ENCODE assay signal across 10 mouse cellular contexts in the genomic region with DNA sequence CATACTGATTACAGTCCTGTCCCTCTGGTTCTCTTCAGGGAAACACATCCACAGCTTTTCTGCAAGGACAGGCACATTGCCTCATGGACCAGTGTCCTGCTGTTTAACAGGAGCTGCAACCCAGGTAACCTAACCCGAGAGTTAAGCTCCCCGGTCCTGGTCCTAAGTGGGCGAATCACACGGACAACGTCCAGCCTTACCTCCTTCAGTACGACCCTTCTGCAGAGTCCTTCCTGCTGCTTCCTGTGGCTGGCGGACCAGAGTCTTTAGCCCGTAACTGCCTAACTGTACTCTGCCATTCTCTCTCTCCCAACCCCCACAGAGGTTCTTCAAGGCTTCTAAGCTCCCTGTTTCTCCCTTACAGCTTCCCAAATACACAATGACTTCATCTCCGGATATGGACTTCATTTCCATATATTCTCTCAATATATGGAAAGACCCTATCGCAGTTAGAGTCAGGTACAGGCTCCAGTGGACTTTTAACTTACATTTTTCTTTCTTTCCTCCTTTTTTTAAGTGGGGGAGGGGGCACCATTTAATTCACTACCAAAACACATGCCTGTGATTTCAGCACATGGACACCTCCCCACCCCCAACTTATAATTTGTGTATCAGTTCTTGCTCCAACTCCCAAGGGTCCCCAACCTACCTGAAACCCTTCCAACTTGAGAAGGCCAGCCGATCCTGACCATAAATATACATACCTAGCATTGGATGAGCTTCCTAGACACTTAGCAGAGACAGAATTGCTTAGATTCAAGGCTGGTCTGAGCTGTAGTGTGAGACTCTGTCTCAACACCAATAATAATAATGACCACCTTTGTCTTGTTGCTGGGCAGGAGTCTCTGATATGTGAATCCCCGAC. TPM values are rescaled to one million over a fixed set of nuclear protein-coding genes. Genes with fewer than 3 reads are reported as not detected.
A peak's percentile ranks its signal among the peaks of the same experiment; 100 is the strongest.
DNase-seq lines count a peak whose midpoint lies in the region; ATAC-seq lines count a peak whose summit lies in the region.
"Had no signal": no experiment of that assay in that cellular context is flagged by ENCODE, and none has a peak within 500 bp of the region (broad histone marks: within the 10 kb centered on the region; RNA-seq: fewer than 3 reads in every experiment).

No protein-coding gene starts in this region.

- no peak overlapping the region for H3K4me3 ChIP-seq in kidney, embryonic 14.5 days (ENCODE audit: low read length)
- H3K4me3 ChIP-seq in embryonic facial prominence, embryonic 11.5 days (ENCODE audit: low read depth, low read length), result no peak overlapping the region
- H3K4me3 ChIP-seq in limb, embryonic 11.5 days (ENCODE audit: low read depth, low read length), result no peak overlapping the region

- H3K4me1 ChIP-seq in kidney, embryonic 14.5 days (ENCODE audit: control insufficient read depth, insufficient read depth, low read length), result peaks cover 87% of the 10 kb centered on the region
- peaks cover 34% of the 10 kb centered on the region for H3K4me1 ChIP-seq in embryonic facial prominence, embryonic 11.5 days (ENCODE audit: control insufficient read depth, insufficient read depth, low read length)
- peaks cover 61% of the 10 kb centered on the region for H3K4me1 ChIP-seq in limb, embryonic 11.5 days (ENCODE audit: control insufficient read depth, insufficient read depth, low read length)

- H3K9ac ChIP-seq in kidney, embryonic 14.5 days (ENCODE audit: low read depth, low read length), result peak overlapping the region; percentile 14; the same call in 1 of the 2 replicates
- no peak overlapping the region for H3K9ac ChIP-seq in embryonic facial prominence, embryonic 11.5 days (replicated peaks; ENCODE audit: low read length)
- no peak overlapping the region for H3K9ac ChIP-seq in limb, embryonic 11.5 days (ENCODE audit: low read length)

- H3K27ac ChIP-seq in kidney, embryonic 14.5 days (ENCODE audit: low read depth, low read length), result peak overlapping the region; percentile 77
- 0 out of 2 replicates have a peak overlapping the region, but pooled peaks have one; percentile 38 for H3K27ac ChIP-seq in embryonic facial prominence, embryonic 11.5 days (replicated peaks; ENCODE audit: low read depth, low read length)
- H3K27ac ChIP-seq in limb, embryonic 11.5 days (replicated peaks; ENCODE audit: low read depth, low read length), result no peak overlapping the region; the same call in 1 of the 2 replicates

- H3K9me3 ChIP-seq in kidney, embryonic 14.5 days (ENCODE audit: control insufficient read depth, low read length), result no peaks in the 10 kb centered on the region
- no peaks in the 10 kb centered on the region for H3K9me3 ChIP-seq in embryonic facial prominence, embryonic 11.5 days (replicated peaks; ENCODE audit: control insufficient read depth, low read length)
- no peaks in the 10 kb centered on the region for H3K9me3 ChIP-seq in limb, embryonic 11.5 days (ENCODE audit: control insufficient read depth, low read length)

- H3K4me2 ChIP-seq in kidney, embryonic 14.5 days (replicated peaks; ENCODE audit: low read depth, low read length), result peak overlapping the region; percentile 8; the same call in 1 of the 2 replicates
- H3K4me2 ChIP-seq in embryonic facial prominence, embryonic 11.5 days (ENCODE audit: low read depth, low read length), result no peak overlapping the region
- no peak overlapping the region for H3K4me2 ChIP-seq in limb, embryonic 11.5 days (ENCODE audit: low read depth, severe bottlenecking)

- no peak for ATAC-seq in kidney, embryonic 14.5 days (ENCODE audit: low FRiP score, low TSS enrichment)
- no peak for ATAC-seq in embryonic facial prominence, embryonic 11.5 days (replicated peaks; ENCODE audit: insufficient number of reproducible peaks, low FRiP score, low TSS enrichment, low read depth)
- ATAC-seq in limb, embryonic 11.5 days (ENCODE audit: insufficient number of reproducible peaks, low FRiP score, low TSS enrichment, low read depth), result no peak

- H3K27me3 ChIP-seq in kidney, embryonic 14.5 days (ENCODE audit: control insufficient read depth, insufficient read depth, low read length), result no peaks in the 10 kb centered on the region
- H3K27me3 ChIP-seq in embryonic facial prominence, embryonic 11.5 days (ENCODE audit: control insufficient read depth, insufficient read depth, low read length), result no peaks in the 10 kb centered on the region
- no peaks in the 10 kb centered on the region for H3K27me3 ChIP-seq in limb, embryonic 11.5 days (ENCODE audit: control insufficient read depth, insufficient read depth, low read length)

- WGBS in kidney, embryonic 14.5 days, result 32% methylated on average over 12 of the region's 12 CpGs
- WGBS in embryonic facial prominence, embryonic 11.5 days, result 44% methylated on average over 12 of the region's 12 CpGs
- WGBS in limb, embryonic 11.5 days, result 45% methylated on average over 12 of the region's 12 CpGs

- DNase-seq in embryo, embryonic 10 days (ENCODE audit: low spot score), result peak; percentile 42
- DNase-seq in embryo, embryonic 10.5 days (ENCODE audit: low spot score), result no peak
- no peak for DNase-seq in kidney, postnatal 36 days
- DNase-seq in embryonic facial prominence, embryonic 11.5 days (ENCODE audit: low spot score), result no peak
- DNase-seq in limb, embryonic 11.5 days (ENCODE audit: low spot score), result peak; percentile 32
- DNase-seq in left cerebral cortex, adult 18-20 months (ENCODE audit: low spot score in 2 of 2), result no peak
- no peak for DNase-seq in thymus, postnatal 0 days (ENCODE audit: low spot score)
- DNase-seq: cerebellum, postnatal 36 days; lung, adult 18-20 months had no signal

- no peaks in the 10 kb centered on the region; the same call in 1 of the 2 replicates for H3K36me3 ChIP-seq in kidney, embryonic 14.5 days (ENCODE audit: control insufficient read depth, insufficient read depth, low read length)
- H3K36me3 ChIP-seq in embryonic facial prominence, embryonic 11.5 days (replicated peaks; ENCODE audit: control insufficient read depth, insufficient read depth, low read depth, low read length), result no peaks in the 10 kb centered on the region
- no peaks in the 10 kb centered on the region for H3K36me3 ChIP-seq in limb, embryonic 11.5 days (ENCODE audit: control insufficient read depth, insufficient read depth, low read length)

RNA-seq across cellular contexts. Expression of a gene that starts 11.6 kb away (rescaled TPM):
- 20.3 and 27.2 TPM in 2 replicates for polyA plus RNA-seq in kidney, embryonic 14.5 days (2014; fragmentation: Nextera tagmentation; extraction: Ambion mirVana)
- 13.5 and 15.2 TPM in 2 replicates for polyA plus RNA-seq in embryonic facial prominence, embryonic 11.5 days (2014; fragmentation: Nextera tagmentation; extraction: Ambion mirVana)
- polyA plus RNA-seq in limb, embryonic 11.5 days (2014; fragmentation: Nextera tagmentation; extraction: Ambion mirVana), result 24.9 and 27.6 TPM in 2 replicates
- 10 to 100 TPM; 18.8 to 19.0 TPM for total RNA-seq in left cerebral cortex, adult 18-20 months (2021)
- 3.3 and 4.6 TPM in 2 replicates for polyA plus RNA-seq in thymus, postnatal 0 days (2015; fragmentation: Nextera tagmentation; extraction: Ambion mirVana)

Comparison
In these comparisons a context has a peak if more than half of its experiments do, and no peak if none do; other contexts are left out.
1. DNase-seq: peak in embryo, embryonic 10 days (single experiment) and limb, embryonic 11.5 days (single experiment); none in embryo, embryonic 10.5 days (single experiment), kidney, postnatal 36 days (0 of 2), embryonic facial prominence, embryonic 11.5 days (single experiment), left cerebral cortex, adult 18-20 months (0 of 2) and thymus, postnatal 0 days (single experiment).